Mouse (Mus musculus) myocyte (in vitro differentiated cells): ENCODE measurements around the gene Kcnn4. TPM values are rescaled to one million over a fixed set of nuclear protein-coding genes. Genes with fewer than 3 reads are reported as not detected.

Source experiments
- H3K27me3 ChIP-seq: one replicate; pipeline ENCODE4 v1.6.1; 2011; ENCODE audit not compliant: control insufficient read depth, insufficient read depth, insufficient read length
- H3K36me3 ChIP-seq: one replicate; pipeline ENCODE4 v1.6.1; 2011; ENCODE audit not compliant: control insufficient read depth, insufficient read depth
- H3K4me2 ChIP-seq: one replicate; pipeline ENCODE4 v1.6.1; 2011; ENCODE audit warnings: low read depth, control low read depth
- H3K4me3 ChIP-seq: one replicate; pipeline ENCODE4 v1.5.1; 2011; ENCODE audit warnings: mild to moderate bottlenecking, control low read depth, moderate library complexity
- H3K79me2 ChIP-seq: one replicate; pipeline ENCODE4 v1.6.1; 2011; ENCODE audit not compliant: control insufficient read depth, insufficient read depth
- H3ac ChIP-seq: one replicate; pipeline ENCODE4 v1.6.1; 2011; ENCODE audit not compliant: control insufficient read depth, insufficient read length
- CEBPB ChIP-seq: IDR thresholded peaks from 2 replicates; pipeline ENCODE4 v1.6.1; 2011; ENCODE audit warnings: mild to moderate bottlenecking, moderate library complexity; ENCODE audit not compliant: poor library complexity, insufficient read depth, severe bottlenecking
- E2F4 ChIP-seq: IDR thresholded peaks from one replicate; pipeline ENCODE4 v1.6.1; 2011; ENCODE audit warnings: mild to moderate bottlenecking, control low read depth, moderate library complexity; ENCODE audit not compliant: insufficient read depth
- MAX ChIP-seq: IDR thresholded peaks from one replicate; pipeline ENCODE4 v1.6.1; 2011; ENCODE audit warnings: low read depth, mild to moderate bottlenecking, control low read depth
- MYOD1 ChIP-seq, 3 experiments: IDR thresholded peaks; one replicate each; pipeline ENCODE4 v1.6.1; 2011; ENCODE audit warnings: control low read depth in 2 of 3, low read depth in 2 of 3, mild to moderate bottlenecking in 2 of 3, moderate library complexity in 1 of 3; ENCODE audit not compliant: insufficient read length in 2 of 3, control insufficient read depth in 1 of 3
- MYOG ChIP-seq, 3 experiments: IDR thresholded peaks; one replicate each; pipeline ENCODE4 v1.6.1; 2011; ENCODE audit warnings: control low read depth in 2 of 3, low read depth in 2 of 3, mild to moderate bottlenecking in 2 of 3; ENCODE audit not compliant: insufficient read length in 2 of 3, control insufficient read depth in 1 of 3, insufficient read depth in 1 of 3
- POLR2A ChIP-seq: IDR thresholded peaks from one replicate; pipeline ENCODE4 v1.6.1; 2011; ENCODE audit warnings: low read depth, mild to moderate bottlenecking, control low read depth, moderate library complexity; ENCODE audit not compliant: insufficient read length
- POLR2AphosphoS2 ChIP-seq: IDR thresholded peaks from one replicate; pipeline ENCODE4 v1.6.1; 2011; ENCODE audit warnings: low read depth, control low read depth; ENCODE audit not compliant: insufficient read length
- REST ChIP-seq: IDR thresholded peaks from one replicate; pipeline ENCODE4 v1.6.1; 2011; ENCODE audit warnings: mild to moderate bottlenecking, control low read depth, moderate library complexity; ENCODE audit not compliant: insufficient read depth, insufficient read length
- SRF ChIP-seq: IDR thresholded peaks from one replicate; pipeline ENCODE4 v1.6.1; 2011; ENCODE audit warnings: low read depth; ENCODE audit not compliant: control insufficient read depth, insufficient read length
- TCF12 ChIP-seq: IDR thresholded peaks from one replicate; pipeline ENCODE4 v1.6.1; 2011; ENCODE audit warnings: mild to moderate bottlenecking, control low read depth; ENCODE audit not compliant: poor library complexity, insufficient read depth, severe bottlenecking
- TCF3 ChIP-seq: IDR thresholded peaks from one replicate; pipeline ENCODE4 v1.6.1; 2011; ENCODE audit warnings: low read depth, control low read depth; ENCODE audit not compliant: insufficient read length
- USF1 ChIP-seq: IDR thresholded peaks from one replicate; pipeline ENCODE4 v1.6.1; 2011; ENCODE audit warnings: low read depth, mild to moderate bottlenecking, control low read depth, moderate library complexity
- polyA plus RNA-seq: library from polyadenylated mRNA; unstranded; fragments of >200 nt; fragmentation: generic; extraction: Trizol; gene quantifications from one replicate; pipeline ENCODE4 v1.2.1, GENCODE M21; 2012; ENCODE audit warnings: missing spikeins

Gene Kcnn4
- polyA plus RNA-seq, 1 experiment: 37.4 TPM

- Histone ChIP-seq H3K4me2 (no peak overlapping the region), H3K27me3 (no peaks in the 10 kb centered on the region), H3K4me3 (no peak overlapping the region), H3K36me3 (no peaks in the 10 kb centered on the region), H3K79me2 (peaks cover 9% of the 10 kb centered on the region), H3ac (no peak overlapping the region)
- no peak for TF ChIP-seq SRF
- no peak for TF ChIP-seq CEBPB
- TF ChIP-seq TCF3: no peak
- no peak for TF ChIP-seq USF1
- TF ChIP-seq TCF12: no peak
- no peak for TF ChIP-seq MYOG (IDR thresholded peaks at IDR 0.05; ENCODE audit: control insufficient read depth in 1 of 3, insufficient read depth in 1 of 3, insufficient read length in 2 of 3, low read depth in 2 of 3)
- TF ChIP-seq POLR2A: no peak
Observed at GRCm38 (mm10) chr7:24402851-24403250, 32.8 kb downstream of the Kcnn4 start.

GRCm38 (mm10) chr7:24405649-24406048, 35.6 kb downstream of the Kcnn4 start:
- H3K79me2 ChIP-seq: peaks cover 7% of the 10 kb centered on the region
- H3K36me3 ChIP-seq: no peaks in the 10 kb centered on the region
- no peaks in the 10 kb centered on the region for H3K27me3 ChIP-seq
- TF ChIP-seq MAX: no peak
- TF ChIP-seq REST: no peak
- H3ac ChIP-seq: no peak overlapping the region
- no peak overlapping the region for H3K4me3 ChIP-seq
- no peak overlapping the region for H3K4me2 ChIP-seq

- no peak overlapping the region for H3K4me2 ChIP-seq
- H3K27me3 ChIP-seq: no peaks in the 10 kb centered on the region
- TF ChIP-seq CEBPB (no peak), TCF3 (no peak), SRF (no peak), TCF12 (no peak), MYOG (IDR thresholded peaks at IDR 0.05; ENCODE audit: control insufficient read depth in 1 of 3, insufficient read depth in 1 of 3, insufficient read length in 2 of 3, low read depth in 2 of 3) (no peak), POLR2A (no peak), USF1 (no peak), E2F4 (no peak), MAX (no peak), MYOD1 (IDR thresholded peaks at IDR 0.05; ENCODE audit: control insufficient read depth in 1 of 3, insufficient read length in 2 of 3, low read depth in 2 of 3) (no peak), POLR2AphosphoS2 (no peak), REST (no peak)
- H3K36me3 ChIP-seq: no peaks in the 10 kb centered on the region
- peaks cover 3% of the 10 kb centered on the region for H3K79me2 ChIP-seq
- no peak overlapping the region for H3K4me3 ChIP-seq
- no peak overlapping the region for H3ac ChIP-seq
Observed at GRCm38 (mm10) chr7:24406528-24407344, 36.7 kb downstream of the Kcnn4 start.

- no peaks in the 10 kb centered on the region for H3K36me3 ChIP-seq
- H3K27me3 ChIP-seq: no peaks in the 10 kb centered on the region
- no peak overlapping the region for H3K4me2 ChIP-seq
- no peak overlapping the region for H3ac ChIP-seq
- TF ChIP-seq CEBPB (no peak), REST (no peak), POLR2AphosphoS2 (no peak), MAX (no peak), MYOG (IDR thresholded peaks at IDR 0.05; ENCODE audit: control insufficient read depth in 1 of 3, insufficient read depth in 1 of 3, insufficient read length in 2 of 3, low read depth in 2 of 3) (no peak)
- no peaks in the 10 kb centered on the region for H3K79me2 ChIP-seq
- no peak overlapping the region for H3K4me3 ChIP-seq
Observed at GRCm38 (mm10) chr7:24408186-24408585, 38.1 kb downstream of the Kcnn4 start.

GRCm38 (mm10) chr7:24410123-24410522, 40.1 kb downstream of the Kcnn4 start:
- TF ChIP-seq SRF (no peak), POLR2A (no peak), USF1 (no peak), REST (no peak), TCF12 (no peak), TCF3 (no peak), MYOG (IDR thresholded peaks at IDR 0.05; ENCODE audit: control insufficient read depth in 1 of 3, insufficient read depth in 1 of 3, insufficient read length in 2 of 3, low read depth in 2 of 3) (no peak), E2F4 (no peak), MAX (no peak), MYOD1 (IDR thresholded peaks at IDR 0.05; ENCODE audit: control insufficient read depth in 1 of 3, insufficient read length in 2 of 3, low read depth in 2 of 3) (no peak), CEBPB (no peak), POLR2AphosphoS2 (no peak)
- no peak overlapping the region for H3ac ChIP-seq
- no peaks in the 10 kb centered on the region for H3K27me3 ChIP-seq
- H3K4me3 ChIP-seq: no peak overlapping the region
- H3K79me2 ChIP-seq: no peaks in the 10 kb centered on the region
- no peak overlapping the region for H3K4me2 ChIP-seq
- no peaks in the 10 kb centered on the region for H3K36me3 ChIP-seq
